Mouse (Mus musculus) stomach, postnatal 0 days (tissue): ENCODE measurements around the gene Apaf1.

Source experiments
- CTCF ChIP-seq: IDR thresholded peaks from 2 replicates; pipeline ENCODE4 v1.5.1; 2016; ENCODE audit warnings: antibody characterized with exemption, low read depth, mild to moderate bottlenecking, moderate library complexity
- EP300 ChIP-seq: optimal IDR thresholded peaks from 2 replicates; pipeline ENCODE3; 2016; ENCODE audit warnings: antibody characterized with exemption

DNA sequence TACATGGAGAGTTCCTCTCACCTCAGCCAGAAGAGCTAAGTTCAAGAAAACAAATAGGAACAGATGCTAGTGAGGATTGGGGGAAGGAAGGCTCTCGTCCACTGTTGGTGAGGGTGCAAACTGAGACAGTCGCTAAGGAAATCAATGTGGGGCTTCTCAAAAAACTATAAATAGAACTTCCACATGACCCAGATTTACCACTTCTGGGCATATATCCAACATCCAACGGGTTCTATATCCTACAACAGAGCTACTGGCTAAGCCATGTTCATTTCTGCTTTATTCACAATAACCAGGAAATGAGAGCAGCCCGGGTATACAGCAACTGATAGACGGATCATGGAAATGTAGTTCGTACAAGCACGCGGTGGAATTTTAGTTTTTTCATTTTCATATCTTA lies 99.5 kb downstream of the Apaf1 start:
- no peak for TF ChIP-seq CTCF
- TF ChIP-seq EP300, result no peak
